Mouse (Mus musculus): Measurements from ENCODE around the gene Ap3m1. TPM values are rescaled to one million over a fixed set of nuclear protein-coding genes. Genes with fewer than 3 reads are reported as not detected.
A peak's percentile ranks its signal among the peaks of the same experiment; 100 is the strongest.

Ap3m1 gene
- polyA plus RNA-seq, 2 experiments = 22.3 to 41.4 TPM

GRCm38 (mm10) chr14:21051380-21052111 is 762 bp downstream of the Ap3m1 start:
- H3K9ac ChIP-seq (replicated peaks) = peak overlapping the region; percentile 89
- peak overlapping the region; percentile 73 to 97 for H3K4me3 ChIP-seq (ENCODE audit: insufficient read depth in 1 of 2, low read depth in 2 of 2, low read length in 2 of 2)
- no peaks in the 10 kb centered on the region for H3K27me3 ChIP-seq (ENCODE audit: control insufficient read depth, insufficient read depth, low read length)
- H3K9me3 ChIP-seq (ENCODE audit: control insufficient read depth, low read length) = peaks cover 3% of the 10 kb centered on the region
- peak; percentile 7; the same call in 1 of the 2 replicates for ATAC-seq (ENCODE audit: insufficient read depth)
- TF ChIP-seq CTCF (IDR thresholded peaks at IDR 0.05; ENCODE audit: low read depth) (no peak), EP300 (IDR thresholded peaks at IDR 0.05; ENCODE audit: low read depth) (no peak)
- peak overlapping the region; percentile 84 for H3K4me2 ChIP-seq (ENCODE audit: low read depth)
- H3K36me3 ChIP-seq (replicated peaks; ENCODE audit: control insufficient read depth, insufficient read depth, low read depth) = no peaks in the 10 kb centered on the region
- no peak for DNase-seq (ENCODE audit: low read depth in 3 of 3, low spot score in 3 of 3)
- peak overlapping the region; percentile 83 for H3K27ac ChIP-seq
- H3K4me1 ChIP-seq (replicated peaks; ENCODE audit: control insufficient read depth in 2 of 2, insufficient read depth in 2 of 2, low read length in 1 of 2) = peaks cover 3 to 8% of the 10 kb centered on the region in 2 experiments
- WGBS (ENCODE audit: insufficient replicate concordance) = 6% methylated on average over 28 of the region's 28 CpGs

DNA sequence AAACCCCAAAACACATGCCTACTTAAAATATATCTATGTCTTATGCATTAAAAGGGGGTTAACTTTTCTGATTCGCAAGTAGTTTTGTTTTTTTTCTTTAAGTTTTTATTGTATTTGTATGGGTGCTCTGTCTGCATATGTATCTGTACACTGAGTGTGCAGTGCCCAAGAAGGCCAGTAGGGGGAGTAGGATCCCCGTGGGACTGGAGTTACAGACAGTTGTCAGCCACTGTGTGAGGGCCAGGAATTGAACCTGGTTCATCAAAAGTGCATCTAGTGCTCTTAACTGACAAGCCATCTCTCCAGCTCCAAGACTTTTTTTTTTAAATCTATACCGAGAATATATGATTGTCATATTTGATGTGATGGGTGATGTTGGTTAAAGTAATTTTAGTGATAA is 1.6 kb downstream of the Ap3m1 start:
- no peaks in the 10 kb centered on the region for H3K36me3 ChIP-seq (replicated peaks; ENCODE audit: control insufficient read depth, insufficient read depth, low read depth)
- no peak for ATAC-seq (ENCODE audit: insufficient read depth)
- 60% methylated on average over 3 of the region's 3 CpGs for WGBS (ENCODE audit: insufficient replicate concordance)
- H3K9me3 ChIP-seq (ENCODE audit: control insufficient read depth, low read length) = peaks cover 3% of the 10 kb centered on the region
- TF ChIP-seq CTCF (IDR thresholded peaks at IDR 0.05; ENCODE audit: low read depth) (peak; percentile 78), EP300 (IDR thresholded peaks at IDR 0.05; ENCODE audit: low read depth) (no peak)
- H3K4me1 ChIP-seq (replicated peaks; ENCODE audit: control insufficient read depth in 2 of 2, insufficient read depth in 2 of 2, low read length in 1 of 2) = peaks cover 3 to 8% of the 10 kb centered on the region in 2 experiments
- H3K4me2 ChIP-seq (ENCODE audit: low read depth) = peak overlapping the region; percentile 84
- peak; percentile 51 to 62 (median 52) for DNase-seq (ENCODE audit: low read depth in 3 of 3, low spot score in 3 of 3)
- H3K9ac ChIP-seq (replicated peaks) = no peak overlapping the region
- peak overlapping the region in 1 of 2 experiments; percentile 97; a peak in 2 of 4 replicates for H3K4me3 ChIP-seq (ENCODE audit: insufficient read depth in 1 of 2, low read depth in 2 of 2, low read length in 2 of 2)
- H3K27me3 ChIP-seq (ENCODE audit: control insufficient read depth, insufficient read depth, low read length) = no peaks in the 10 kb centered on the region
- H3K27ac ChIP-seq = no peak overlapping the region

- no peaks in the 10 kb centered on the region for H3K27me3 ChIP-seq (ENCODE audit: control insufficient read depth, insufficient read depth, low read length)
- ATAC-seq (ENCODE audit: insufficient read depth) = no peak
- no peak for DNase-seq (ENCODE audit: low read depth in 3 of 3, low spot score in 3 of 3)
- H3K27ac ChIP-seq = no peak overlapping the region
- peaks cover 3 to 8% of the 10 kb centered on the region in 2 experiments for H3K4me1 ChIP-seq (replicated peaks; ENCODE audit: control insufficient read depth in 2 of 2, insufficient read depth in 2 of 2, low read length in 1 of 2)
- TF ChIP-seq CTCF (IDR thresholded peaks at IDR 0.05; ENCODE audit: low read depth) = peak; percentile 68
- no peak for TF ChIP-seq EP300 (IDR thresholded peaks at IDR 0.05; ENCODE audit: low read depth)
- H3K9ac ChIP-seq (replicated peaks) = no peak overlapping the region
- no peak overlapping the region for H3K4me2 ChIP-seq (ENCODE audit: low read depth)
- H3K9me3 ChIP-seq (ENCODE audit: control insufficient read depth, low read length) = peaks cover 3% of the 10 kb centered on the region
- no peaks in the 10 kb centered on the region for H3K36me3 ChIP-seq (replicated peaks; ENCODE audit: control insufficient read depth, insufficient read depth, low read depth)
- H3K4me3 ChIP-seq (ENCODE audit: insufficient read depth in 1 of 2, low read depth in 2 of 2, low read length in 2 of 2) = no peak overlapping the region
Measured at GRCm38 (mm10) chr14:21048879-21049278, 3.4 kb downstream of the Ap3m1 start.

- Histone ChIP-seq H3K4me3 (ENCODE audit: insufficient read depth in 1 of 2, low read depth in 2 of 2, low read length in 2 of 2) (no peak overlapping the region), H3K27ac (no peak overlapping the region), H3K4me1 (replicated peaks; ENCODE audit: control insufficient read depth in 2 of 2, insufficient read depth in 2 of 2, low read length in 1 of 2) (peaks cover 3 to 4% of the 10 kb centered on the region in 2 experiments; a peak in 3 of 4 replicates), H3K27me3 (ENCODE audit: control insufficient read depth, insufficient read depth, low read length) (no peaks in the 10 kb centered on the region), H3K9ac (replicated peaks) (no peak overlapping the region), H3K4me2 (ENCODE audit: low read depth) (no peak overlapping the region), H3K36me3 (replicated peaks; ENCODE audit: control insufficient read depth, insufficient read depth, low read depth) (no peaks in the 10 kb centered on the region), H3K9me3 (ENCODE audit: control insufficient read depth, low read length) (peaks cover 3% of the 10 kb centered on the region)
- ATAC-seq (ENCODE audit: insufficient read depth) (no peak), DNase-seq (ENCODE audit: low read depth in 3 of 3, low spot score in 3 of 3) (no peak)
- WGBS (ENCODE audit: insufficient replicate concordance) = 67% methylated on average over 2 of the region's 2 CpGs
- TF ChIP-seq EP300 (IDR thresholded peaks at IDR 0.05; ENCODE audit: low read depth) (no peak), CTCF (IDR thresholded peaks at IDR 0.05; ENCODE audit: low read depth) (no peak)
Measured at GRCm38 (mm10) chr14:21047840-21048239, 4.5 kb downstream of the Ap3m1 start.

DNA sequence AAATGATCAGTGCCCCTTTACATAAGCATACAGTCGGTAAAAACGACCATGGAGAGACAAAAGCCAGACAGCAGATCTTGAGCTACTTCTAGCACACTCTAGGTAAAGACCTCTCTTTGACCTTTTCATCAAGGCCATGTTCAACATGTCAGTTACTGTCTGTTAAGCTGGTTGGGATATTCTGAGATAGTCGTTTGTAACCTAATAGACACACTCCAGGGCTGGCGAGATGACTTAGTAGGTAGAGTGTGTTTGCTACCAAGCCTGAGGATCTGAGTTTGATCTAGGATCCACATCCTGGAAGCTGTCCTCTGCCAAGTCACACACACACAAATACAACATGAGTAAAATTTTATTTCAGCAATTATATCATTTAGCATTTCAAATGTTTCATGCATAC is 12.7 kb downstream of the Ap3m1 start:
- no peak for ATAC-seq (ENCODE audit: insufficient read depth)
- WGBS (ENCODE audit: insufficient replicate concordance) = 72% methylated on average over 4 of the region's 4 CpGs
- no peak overlapping the region; the same call in 1 of the 2 replicates for H3K27ac ChIP-seq

More for the DNA sequence above, 12.7 kb downstream of the Ap3m1 start:
- peaks cover 0 to 7% of the 10 kb centered on the region in 2 experiments; a peak in 1 of 4 replicates for H3K4me1 ChIP-seq (replicated peaks; ENCODE audit: control insufficient read depth in 2 of 2, insufficient read depth in 2 of 2, low read length in 1 of 2)
- H3K4me2 ChIP-seq (ENCODE audit: low read depth) = no peak overlapping the region
- no peaks in the 10 kb centered on the region for H3K27me3 ChIP-seq (ENCODE audit: control insufficient read depth, insufficient read depth, low read length)
- peaks cover 27% of the 10 kb centered on the region for H3K36me3 ChIP-seq (replicated peaks; ENCODE audit: control insufficient read depth, insufficient read depth, low read depth)
- no peak overlapping the region for H3K9ac ChIP-seq (replicated peaks)
- H3K4me3 ChIP-seq (ENCODE audit: insufficient read depth in 1 of 2, low read depth in 2 of 2, low read length in 2 of 2) = no peak overlapping the region
- no peak for DNase-seq (ENCODE audit: low read depth in 3 of 3, low spot score in 3 of 3)
- TF ChIP-seq CTCF (IDR thresholded peaks at IDR 0.05; ENCODE audit: low read depth) = no peak
- TF ChIP-seq EP300 (IDR thresholded peaks at IDR 0.05; ENCODE audit: low read depth) = no peak
- no peaks in the 10 kb centered on the region for H3K9me3 ChIP-seq (ENCODE audit: control insufficient read depth, low read length)

Measured in liver, embryonic 14.5 days (tissue).